Mouse (Mus musculus) adipocyte (in vitro differentiated cells): ENCODE data around the gene Alg14.

Experiments used
- DNase-seq: peaks from one replicate; pipeline ENCODE4 v3.0.0-alpha.2; 2016; ENCODE audit warnings: low spot score

Gene Alg14

DNA sequence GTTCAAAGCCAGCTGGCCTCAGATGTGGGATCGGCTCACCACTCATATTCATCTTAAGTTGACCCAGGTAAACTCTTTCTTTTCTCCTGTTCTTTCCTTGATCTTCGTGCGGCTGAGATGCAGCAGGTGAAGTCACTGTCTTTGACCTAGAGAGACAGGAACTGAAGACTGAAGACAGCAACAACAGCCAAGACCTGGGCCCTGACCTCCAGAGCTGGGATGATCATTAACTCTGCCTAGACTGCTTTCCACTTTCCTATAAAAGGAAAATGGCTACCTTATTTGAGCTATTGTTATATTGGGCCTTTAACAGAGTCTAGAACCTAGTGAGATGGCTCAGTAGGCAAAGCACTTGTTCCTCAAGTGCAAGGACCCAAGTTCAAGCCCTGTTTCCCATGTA is 116.8 kb downstream of the Alg14 start:
- DNase-seq: no peak

DNA sequence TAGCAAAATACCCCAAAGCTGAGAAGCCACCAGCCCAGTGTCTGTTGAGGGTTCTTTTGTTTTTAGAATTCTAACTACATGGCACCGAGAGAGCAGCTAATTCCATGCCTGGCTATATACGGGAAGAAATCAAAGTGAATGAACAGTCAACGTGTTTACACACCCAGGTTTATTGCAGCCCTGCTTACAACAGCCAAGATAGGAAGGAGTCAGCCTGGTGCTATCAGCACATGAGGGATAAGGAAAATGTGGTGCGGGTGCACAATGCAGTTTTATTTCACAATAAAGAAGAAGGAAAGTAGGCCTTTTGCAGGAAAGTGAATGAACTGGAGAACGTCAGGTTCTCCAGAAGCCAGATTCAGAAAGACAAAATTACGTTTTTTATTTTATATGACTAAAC is 119.9 kb downstream of the Alg14 start:
- no peak for DNase-seq
